Mouse (Mus musculus): ENCODE measurements around the gene Dyrk4. TPM values are rescaled to one million over a fixed set of nuclear protein-coding genes. Genes with fewer than 3 reads are reported as not detected.

The Dyrk4 gene
- not detected for total RNA-seq (2021)

DNA sequence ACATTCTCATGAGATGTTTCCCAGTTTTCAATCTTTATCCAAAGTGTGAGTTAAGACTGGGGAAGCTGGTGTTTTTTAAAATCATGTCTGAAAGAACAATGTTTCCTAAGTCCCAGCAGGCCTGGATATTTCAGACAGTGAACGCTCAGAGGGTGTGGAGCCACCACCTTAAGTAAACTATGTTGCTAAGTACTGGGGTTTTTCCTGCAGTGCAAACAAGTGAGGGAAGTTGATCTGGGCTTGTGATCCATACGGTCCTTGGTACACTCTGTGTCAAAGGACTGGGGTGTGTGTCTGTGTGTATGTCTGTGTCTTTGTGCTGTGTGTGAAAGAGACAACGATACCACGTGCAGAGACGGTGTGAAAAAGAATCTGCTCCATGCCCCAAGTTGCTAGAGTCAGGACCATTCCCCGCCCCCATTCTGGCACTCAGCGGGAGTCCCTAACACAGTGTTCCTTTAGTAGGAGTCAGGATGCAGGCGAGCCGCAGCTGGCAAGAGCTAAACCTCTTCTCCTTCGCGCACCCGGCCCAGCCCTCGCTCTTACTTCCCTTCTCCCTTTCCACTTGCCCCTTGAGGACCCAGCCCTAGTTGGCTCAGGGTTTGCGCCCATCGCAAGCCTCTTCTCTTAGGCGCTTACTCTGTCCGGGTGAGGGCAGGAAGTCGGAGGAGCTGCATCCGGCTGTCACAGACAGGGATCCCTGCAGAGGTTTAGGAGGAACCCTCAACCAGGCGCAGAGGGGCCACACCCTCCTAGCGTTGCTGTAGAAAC is at the start of gene Dyrk4:
Gene Dyrk4 (minus strand): TSS at position 729 of the 771 bp plus-strand sequence.
- DNase-seq: no peak
- intact Hi-C loops (cut with DNase I): no loop called here

DNA sequence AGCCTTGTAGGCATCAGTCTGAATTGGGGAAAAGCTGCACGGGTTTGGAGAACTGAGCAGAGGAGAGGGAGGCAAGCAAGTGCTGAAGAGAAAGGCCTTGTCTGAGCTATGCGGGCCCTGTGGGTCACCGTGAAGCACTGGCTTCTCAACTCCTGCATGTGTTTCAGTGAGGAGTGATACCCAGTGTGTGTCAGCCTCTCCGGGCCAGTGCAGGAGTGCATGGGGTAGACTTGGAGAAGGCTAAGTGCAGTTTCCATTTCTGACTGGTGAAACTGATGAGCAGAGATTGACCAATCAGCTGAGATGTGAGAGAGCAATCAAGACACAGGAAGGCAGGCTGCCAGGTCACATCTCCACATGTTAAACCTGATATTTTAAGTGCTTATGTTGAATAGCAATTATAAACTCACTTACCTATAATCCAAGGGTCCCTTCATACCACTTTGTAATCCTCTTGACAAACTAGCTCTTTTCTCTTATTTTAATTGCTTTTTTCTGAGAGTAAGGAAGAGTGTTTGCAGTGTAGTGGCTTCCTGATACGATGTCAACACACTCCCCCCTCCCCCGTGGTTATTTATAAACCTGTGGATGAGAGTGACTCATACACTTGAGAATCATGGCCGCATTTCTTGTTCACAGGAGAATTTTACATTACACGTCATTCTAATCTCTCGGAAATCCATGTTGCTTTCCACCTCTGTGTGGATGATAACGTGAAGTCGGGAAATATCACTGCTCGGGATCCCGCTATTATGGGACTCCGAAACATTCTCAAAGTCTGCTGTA is 44.8 kb upstream of the Dyrk4 start:
- no peak for DNase-seq
- intact Hi-C loops (cut with DNase I): no loop called here

DNA sequence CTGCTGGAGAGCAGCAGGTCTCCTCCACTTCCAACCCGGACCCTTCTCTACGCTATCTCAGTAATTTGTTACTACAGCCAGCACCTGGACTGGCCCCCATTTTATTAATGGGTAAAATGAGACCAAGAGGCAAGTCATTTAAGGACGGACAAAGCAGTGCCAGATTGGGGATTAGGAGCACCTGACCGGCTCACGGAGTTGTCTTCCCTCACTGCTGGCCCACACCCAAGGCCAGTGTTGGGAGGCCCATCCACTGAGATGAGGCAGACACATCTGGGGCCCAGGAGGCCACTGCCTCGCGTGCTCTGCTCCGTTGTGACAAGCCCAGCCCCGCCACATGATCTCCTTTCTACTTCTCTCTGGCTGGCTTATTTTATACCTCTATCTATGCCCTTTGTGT is 41.8 kb upstream of the Dyrk4 start:
- DNase-seq: no peak
- intact Hi-C loops (cut with DNase I): no loop called here

DNA sequence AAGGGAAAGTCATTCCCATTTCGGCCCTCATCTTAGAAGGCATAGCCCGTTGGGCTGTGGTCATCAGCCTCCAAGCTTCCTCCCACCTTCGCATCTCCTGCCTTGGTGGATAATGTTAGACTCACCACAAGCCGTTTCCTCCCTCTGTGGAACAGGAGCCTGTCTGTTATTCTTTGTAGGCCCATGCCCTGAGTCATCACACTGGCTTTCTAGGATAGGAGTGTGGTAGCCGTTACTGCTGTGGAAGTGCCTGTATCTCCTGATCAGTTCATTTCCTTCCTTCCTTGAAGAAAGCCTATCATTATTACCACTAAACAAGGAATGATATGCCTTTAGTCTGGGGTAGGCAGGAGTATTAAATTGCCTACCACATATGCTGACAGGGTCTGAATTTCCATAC is 41.1 kb upstream of the Dyrk4 start:
- no peak for DNase-seq
- intact Hi-C loops (cut with DNase I): no loop called here

DNA sequence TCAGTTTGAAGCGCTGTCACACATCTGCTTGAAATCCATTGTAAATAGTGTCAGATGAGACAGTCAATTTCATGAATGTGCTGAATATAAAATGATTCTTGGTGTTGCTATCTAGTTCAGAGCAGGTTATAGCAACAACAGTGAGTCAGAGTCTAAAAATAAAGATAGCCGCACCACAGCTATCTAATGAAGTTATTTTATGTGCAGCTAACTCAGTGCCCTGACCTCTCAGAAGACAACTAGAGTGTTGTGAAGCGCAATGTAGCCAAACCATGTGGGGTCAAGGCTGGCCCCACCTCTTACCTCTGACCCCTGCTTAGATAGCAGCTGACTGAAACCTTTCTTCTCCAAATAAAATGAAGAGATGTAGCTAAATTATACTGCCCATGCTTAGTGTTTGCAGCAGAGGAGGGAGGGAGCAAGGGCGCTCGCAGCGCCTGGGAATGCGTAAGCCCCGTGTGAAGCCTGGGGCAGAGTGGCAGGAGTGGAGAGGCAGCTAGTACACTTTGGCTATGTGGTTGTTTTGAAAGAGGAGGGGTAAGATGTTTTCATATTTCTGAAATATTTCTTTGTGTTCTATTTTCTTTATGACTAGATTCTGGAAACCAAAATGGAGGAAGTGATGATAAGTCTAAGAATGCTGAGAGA is 39.9 kb upstream of the Dyrk4 start:
- DNase-seq: no peak

DNA sequence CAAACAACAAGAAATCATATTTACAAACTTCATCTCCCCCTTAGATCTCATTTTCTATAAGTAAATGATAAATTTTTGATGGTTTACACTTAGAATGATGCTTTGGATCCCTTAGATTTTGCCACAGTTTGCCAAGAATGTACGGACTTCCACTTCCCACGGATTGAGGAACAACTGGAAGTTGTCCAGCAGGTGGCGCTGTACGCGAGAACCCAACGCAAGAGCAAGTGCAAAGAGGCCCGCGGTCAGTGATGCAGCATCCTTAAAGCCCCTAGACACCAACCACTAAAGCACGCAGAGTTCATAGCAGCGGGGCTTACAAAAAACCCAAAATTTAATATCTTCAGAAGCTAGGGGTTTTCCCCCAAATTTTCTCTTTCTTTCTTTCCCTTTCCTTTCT is 34.1 kb upstream of the Dyrk4 start:
- peak; percentile 89 for DNase-seq
- intact Hi-C loops (cut with DNase I): loop anchor here (5.0 kb wide), 1 partner anchor 127 kb away; no protein-coding TSS in a partner anchor

More for the DNA sequence above, 39.9 kb upstream of the Dyrk4 start:
- intact Hi-C loops (cut with DNase I): no loop called here

DNA sequence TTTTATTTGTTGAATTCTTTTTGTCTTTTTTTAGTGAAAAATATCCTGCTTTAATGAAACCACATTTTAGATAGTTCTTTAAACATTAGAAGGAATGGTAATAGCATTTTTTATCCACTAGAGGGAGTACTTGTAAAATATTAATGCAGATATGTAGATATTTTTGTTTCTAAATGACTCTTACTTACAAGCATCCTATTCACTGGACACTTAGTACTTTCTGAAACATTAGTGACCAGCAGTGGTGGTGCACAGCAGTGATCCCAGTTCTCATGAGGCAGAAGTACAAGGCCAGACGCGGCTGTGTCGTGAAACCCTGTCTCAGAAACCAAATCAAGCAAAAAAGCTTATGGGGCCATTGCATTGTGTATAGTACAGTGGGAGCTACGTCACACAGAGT is 26.7 kb upstream of the Dyrk4 start:
- intact Hi-C loops (cut with DNase I): loop anchor here (5.0 kb wide), 1 partner anchor 139 kb away; no protein-coding TSS in a partner anchor
- DNase-seq: no peak

DNA sequence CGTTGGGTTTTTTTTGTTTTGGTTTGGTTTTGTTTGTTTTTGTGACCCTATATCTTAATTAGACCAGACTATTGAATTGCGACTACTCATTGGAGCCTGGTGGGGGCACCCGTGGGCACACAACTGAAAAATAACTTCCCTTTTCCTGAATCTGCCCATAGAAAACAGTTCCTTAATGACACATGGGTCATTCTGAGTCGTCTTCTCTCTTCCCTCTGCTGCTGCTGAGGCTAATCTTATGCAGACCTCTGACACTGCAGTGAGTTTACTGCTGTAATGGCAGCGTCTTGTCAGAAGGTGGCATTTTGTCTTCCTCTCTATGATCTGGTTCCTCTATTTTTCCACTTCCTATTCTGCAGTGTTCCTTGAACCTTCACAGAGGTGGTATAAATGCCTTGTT is 18.8 kb upstream of the Dyrk4 start:
- intact Hi-C loops (cut with DNase I): no loop called here
- no peak for DNase-seq

DNA sequence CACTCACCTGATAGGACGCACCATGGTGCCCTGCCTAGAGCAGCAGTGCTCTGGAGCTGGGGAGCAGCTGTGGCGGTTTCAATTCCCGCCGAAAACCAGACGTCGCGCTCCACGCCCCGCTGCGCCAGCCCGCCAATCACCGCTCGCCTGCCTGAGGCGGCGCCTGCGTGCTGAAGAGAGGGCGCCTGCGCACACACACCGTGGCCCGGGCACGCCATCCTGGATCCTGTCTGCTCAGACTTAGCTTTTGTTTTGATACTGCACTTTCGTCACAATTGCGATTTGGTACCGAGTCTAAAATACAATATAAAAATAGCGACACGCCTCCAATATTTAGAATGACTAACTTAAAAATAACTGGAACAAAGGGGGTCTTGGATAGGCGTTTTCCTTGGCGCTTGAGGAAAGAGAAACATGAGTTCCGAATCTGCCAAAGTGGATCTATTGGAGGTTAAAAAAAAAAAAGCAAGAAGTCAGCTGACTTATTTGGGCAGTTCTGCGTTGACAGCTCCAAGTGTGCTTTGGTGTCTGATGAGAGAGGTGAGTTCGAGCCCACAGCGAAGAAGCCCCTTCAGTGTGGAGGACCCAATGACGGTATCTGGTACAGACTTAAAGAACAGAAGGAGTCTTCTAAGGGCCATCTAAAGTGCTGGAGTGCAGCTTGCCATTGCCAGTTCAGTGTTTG is 18.0 kb upstream of the Dyrk4 start, which contains the start of the genes Rad51ap1 and D6Wsu163e:
Gene Rad51ap1 (minus strand): TSS at position 101 of the 685 bp plus-strand sequence.
Gene D6Wsu163e (plus strand): TSS at position 476 of the 685 bp plus-strand sequence.
- intact Hi-C loops (cut with DNase I): no loop called here
- peak; percentile 97 for DNase-seq

DNA sequence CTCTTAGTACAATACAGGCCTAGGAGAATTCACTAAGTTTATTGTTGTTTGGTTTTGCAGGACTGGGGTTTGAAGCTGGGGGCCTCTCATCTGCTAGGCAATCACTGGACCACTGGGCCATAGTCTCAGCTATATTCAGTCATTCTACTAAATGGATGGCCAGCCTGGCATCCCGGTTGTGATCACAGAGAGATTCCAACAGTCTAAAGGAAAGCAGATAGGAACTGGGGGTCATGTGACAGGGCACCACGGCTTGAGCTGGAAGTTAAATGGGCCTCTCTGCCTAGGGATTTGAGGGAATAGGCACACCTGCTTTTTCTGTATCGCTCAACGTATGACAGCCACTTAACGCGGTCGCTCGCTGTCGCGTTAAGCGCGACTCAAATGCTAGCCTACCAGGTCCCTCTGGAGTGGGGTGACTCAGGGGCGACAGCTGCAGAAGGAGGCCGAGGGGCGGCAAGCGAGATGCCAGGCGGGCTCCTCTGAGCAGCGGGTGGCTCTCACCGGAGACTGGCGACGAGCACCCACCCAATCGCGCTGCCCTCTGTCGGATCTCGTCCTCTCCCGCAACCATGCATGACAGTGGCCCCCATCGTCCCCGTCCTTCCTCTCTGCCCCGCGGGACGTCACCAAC is 17.3 kb upstream of the Dyrk4 start:
- DNase-seq: no peak
- intact Hi-C loops (cut with DNase I): no loop called here

DNA sequence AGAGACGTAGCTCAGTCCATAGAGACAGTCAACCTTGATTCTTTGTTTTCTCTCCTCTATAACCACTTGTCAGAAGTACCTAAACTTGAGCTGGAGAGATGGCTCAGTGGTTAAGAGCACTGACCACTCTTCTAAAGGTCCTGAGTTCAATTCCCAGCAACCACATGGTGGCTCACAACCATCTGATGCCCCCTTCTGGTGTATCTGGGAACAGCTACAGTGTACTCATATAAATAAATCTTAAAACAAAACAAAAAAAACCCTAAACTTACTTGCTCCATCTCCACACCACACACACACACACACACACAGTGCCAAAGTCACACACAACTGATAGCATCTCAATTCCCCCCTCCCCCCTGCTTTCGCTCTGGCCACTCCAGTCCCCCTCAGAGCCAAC is 16.4 kb upstream of the Dyrk4 start:
- no peak for DNase-seq
- intact Hi-C loops (cut with DNase I): no loop called here

DNA sequence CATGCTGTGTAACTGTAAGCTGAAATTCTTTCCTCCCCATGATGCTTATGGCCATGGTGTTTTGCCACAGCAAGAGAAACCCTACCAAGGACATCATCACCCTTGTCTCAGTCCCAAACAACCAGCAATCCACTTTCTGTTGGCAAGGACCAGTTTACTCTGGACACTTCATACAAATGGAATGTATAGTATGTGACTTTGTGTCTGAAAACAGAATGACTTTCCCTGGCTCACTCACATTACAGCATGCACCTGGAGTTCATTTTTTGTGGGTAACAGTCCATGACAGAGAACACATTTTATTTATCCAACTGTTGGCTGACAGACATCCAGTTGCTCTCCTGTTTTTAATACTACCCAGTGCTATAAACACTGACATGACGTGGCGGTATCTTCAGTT is 11.3 kb upstream of the Dyrk4 start:
- intact Hi-C loops (cut with DNase I): no loop called here
- no peak for DNase-seq

DNA sequence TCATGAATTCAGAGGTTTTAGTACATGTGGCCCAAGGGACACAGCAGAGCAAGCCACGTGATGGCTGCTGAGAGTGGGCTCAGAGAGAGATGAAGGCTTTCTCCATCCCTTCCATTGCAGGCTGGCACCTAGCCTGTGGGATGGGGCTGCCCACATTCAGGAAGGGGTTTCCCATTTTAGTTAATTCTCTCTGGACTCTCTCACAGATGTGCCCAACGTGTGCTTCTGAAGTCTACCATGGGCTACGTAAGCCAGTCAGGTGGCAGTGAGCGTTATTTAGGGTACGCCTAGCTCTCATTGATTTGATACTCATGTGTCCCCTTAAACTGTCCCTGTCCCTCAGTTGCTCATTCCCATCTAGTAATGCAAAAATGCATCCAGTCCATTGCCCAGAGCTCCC is 6.7 kb downstream of the Dyrk4 start:
- intact Hi-C loops (cut with DNase I): no loop called here
- DNase-seq: no peak

DNA sequence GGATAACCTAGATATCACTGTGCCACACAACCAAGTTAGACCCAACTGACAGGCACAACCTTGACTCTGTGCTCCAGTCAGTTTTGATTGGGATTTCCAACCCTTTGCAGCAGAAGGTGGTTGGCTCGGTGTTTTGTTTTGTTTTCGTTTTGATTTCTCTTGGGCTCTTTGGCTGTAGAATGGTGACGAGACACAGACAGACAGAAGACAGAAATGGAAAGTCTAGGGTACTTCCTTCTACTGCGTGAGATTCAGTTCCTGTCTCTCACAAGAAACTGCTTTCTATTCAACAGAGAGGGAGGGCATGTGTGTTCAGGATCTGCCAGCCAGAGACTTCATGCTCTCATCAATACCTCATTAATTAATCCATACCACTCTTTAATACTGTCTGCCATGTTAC is 10.9 kb downstream of the Dyrk4 start:
- intact Hi-C loops (cut with DNase I): no loop called here
- DNase-seq: no peak

DNA sequence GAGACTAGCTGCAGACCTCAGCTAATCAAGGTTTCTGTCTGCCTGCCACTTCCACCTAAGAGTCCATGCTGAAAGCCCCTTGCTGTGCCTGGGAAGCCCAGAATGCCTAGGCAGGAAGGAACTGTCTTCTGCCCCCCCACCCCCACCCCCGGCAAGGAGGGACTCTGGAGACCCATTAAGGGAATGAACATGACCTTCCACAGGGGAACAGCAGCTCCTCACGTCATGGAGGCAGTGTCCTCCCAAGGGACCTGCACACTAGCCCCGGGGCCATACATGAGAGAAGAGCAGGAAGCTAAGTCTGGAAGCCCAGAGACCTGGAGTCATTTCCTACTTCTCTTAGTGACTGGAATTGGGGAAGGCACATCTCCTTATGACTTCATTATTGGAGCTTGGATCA is 13.8 kb downstream of the Dyrk4 start:
- intact Hi-C loops (cut with DNase I): no loop called here
- no peak for DNase-seq

DNA sequence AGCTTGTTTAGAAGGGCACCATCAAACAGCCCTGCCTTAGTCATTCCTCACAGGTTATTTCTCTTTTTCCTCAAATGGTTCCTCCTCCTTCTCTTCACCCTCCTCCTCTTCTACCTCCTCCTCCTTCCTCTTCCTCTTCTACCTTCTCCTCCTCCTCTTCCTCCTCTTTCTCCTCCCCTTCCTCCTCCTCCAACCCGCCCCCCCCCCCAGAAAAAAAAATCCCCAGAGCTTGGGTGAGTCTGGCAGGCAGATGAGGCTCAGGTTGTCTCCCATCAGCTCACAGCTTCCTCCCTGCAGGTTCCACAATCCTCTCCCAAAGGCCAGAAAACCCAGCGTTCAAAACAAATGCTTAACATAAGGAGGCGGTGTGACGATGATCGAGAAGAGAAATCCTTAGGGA is 14.3 kb downstream of the Dyrk4 start:
- intact Hi-C loops (cut with DNase I): no loop called here
- DNase-seq: no peak

DNA sequence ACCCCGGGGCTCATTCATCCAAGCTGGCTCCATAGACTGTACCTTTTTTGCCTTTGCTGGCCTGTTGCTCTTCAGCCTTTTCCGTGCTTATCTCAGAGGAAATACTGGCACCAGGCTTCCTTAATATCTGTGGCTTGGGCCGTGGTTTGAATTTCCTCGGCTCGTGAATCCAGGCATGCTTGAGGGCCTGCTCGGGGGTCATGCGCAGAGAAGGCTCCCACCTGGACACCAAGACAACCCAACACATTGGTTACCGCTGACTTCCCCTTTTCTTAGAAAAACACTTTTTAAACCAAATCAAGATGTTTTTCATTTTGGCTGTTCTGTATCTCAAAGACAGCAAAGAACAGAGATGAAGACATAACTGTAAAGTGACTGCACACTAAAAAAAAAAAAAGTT is 44.5 kb downstream of the Dyrk4 start:
- intact Hi-C loops (cut with DNase I): no loop called here
- DNase-seq: no peak

DNA sequence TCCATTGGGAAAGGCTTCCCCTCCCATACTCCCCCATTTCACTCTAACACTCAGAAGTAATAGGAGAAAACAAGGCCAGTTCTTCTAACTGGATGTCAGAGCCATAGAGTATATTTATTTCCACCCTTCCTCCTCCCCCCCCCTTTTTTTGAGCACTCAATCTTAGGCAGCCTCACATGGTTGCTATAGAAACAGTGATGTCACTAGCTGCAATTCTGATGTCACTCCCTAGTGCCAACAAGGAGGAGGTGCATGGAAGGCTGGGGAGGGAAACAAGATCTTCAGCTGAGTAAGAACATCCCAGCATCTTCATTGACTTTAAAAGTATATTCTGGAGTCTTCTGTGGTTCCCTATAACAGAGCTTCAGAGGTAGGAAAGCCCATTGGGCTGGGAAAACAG is 68.8 kb downstream of the Dyrk4 start, which contains the start of gene Akap3:
Gene Akap3 (plus strand): TSS at position 218 of the 400 bp plus-strand sequence.
- intact Hi-C loops (cut with DNase I): no loop called here
- no peak for DNase-seq

DNA sequence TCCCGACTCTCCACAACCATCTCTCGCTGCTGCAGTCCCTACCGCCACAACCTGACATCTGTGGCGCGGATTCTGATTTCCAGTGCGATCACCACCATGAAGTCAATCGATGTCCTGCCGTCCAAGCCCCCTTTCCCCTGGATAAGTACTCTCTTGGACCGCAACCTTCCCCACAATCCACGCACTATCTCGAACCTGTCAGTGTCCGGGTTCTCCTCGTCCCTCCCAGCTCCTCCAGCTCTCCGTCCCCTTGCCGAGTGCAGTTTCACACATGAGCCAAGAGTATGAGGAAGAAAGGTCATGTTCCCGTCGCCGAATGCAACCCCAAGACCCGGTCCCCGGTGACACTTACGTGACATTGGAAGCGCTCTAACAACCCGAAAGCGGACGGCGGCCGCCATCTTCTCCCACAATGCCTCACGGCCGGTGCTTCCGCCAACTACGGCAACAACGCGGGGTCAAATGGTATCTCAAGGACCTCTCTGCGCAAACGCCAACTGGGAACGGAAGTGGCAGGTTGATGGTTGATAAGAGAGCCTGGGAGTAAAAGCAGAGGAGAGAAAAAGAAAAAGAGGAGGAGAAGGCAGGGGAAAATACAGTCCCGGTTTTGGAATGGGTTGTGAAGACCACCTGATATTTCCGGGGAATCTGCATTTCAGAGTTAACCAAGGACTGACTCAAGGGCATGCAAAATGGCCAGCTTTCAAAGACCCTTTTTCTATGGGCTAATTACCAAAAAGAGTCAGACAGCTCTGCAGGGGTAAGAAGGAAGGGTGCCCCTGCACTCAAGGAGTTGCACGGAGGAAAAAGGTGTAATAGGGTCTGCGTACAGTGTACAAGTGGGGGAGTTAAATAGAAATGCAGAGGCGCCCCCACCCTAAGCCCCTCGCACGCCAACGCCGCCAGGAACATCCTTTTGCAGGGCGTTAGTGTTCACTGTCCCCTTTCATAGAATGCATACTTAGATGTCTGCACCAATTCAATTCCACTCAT is 72.6 kb downstream of the Dyrk4 start, which contains the start of gene Ndufa9:
Gene Ndufa9 (minus strand): TSS at position 425 of the 993 bp plus-strand sequence.
- intact Hi-C loops (cut with DNase I): no loop called here
- peak; percentile 95 for DNase-seq
